Mouse (Mus musculus) MEL (cell line): ENCODE measurements around the gene Rbm38. TPM values are rescaled to one million over a fixed set of nuclear protein-coding genes. Genes with fewer than 3 reads are reported as not detected.

Experiments used
- DNase-seq: peaks from one replicate; pipeline ENCODE4 v3.0.0; 2011; ENCODE audit warnings: low read depth, low spot score
- H3K27ac ChIP-seq: 2 replicates; pipeline ENCODE4 v1.5.1; 2012; ENCODE audit warnings: low read depth, mild to moderate bottlenecking, control low read depth, low read length, moderate library complexity; ENCODE audit not compliant: control insufficient read depth
- H3K27me3 ChIP-seq, 2 experiments: fragments of 150-350 bp in 1 of 2; sonication (generic) in 1 of 2; 2 replicates each; pipeline ENCODE4 v1.6.1; 2012; ENCODE audit warnings: low read length in 2 of 2, mild to moderate bottlenecking in 2 of 2, improper control_type of control experiment in 1 of 2, moderate library complexity in 1 of 2; ENCODE audit not compliant: insufficient read depth in 2 of 2, control insufficient read depth in 1 of 2
- H3K36me3 ChIP-seq, 2 experiments: 2 replicates each; pipeline ENCODE4 v1.6.1; 2012 to 2014; ENCODE audit warnings: low read length in 2 of 2, improper control_type of control experiment in 1 of 2, inconsistent platforms in 1 of 2, mild to moderate bottlenecking in 1 of 2; ENCODE audit not compliant: insufficient read depth in 2 of 2, control insufficient read depth in 1 of 2
- H3K4me1 ChIP-seq, 2 experiments: fragments of 150-350 bp in 1 of 2; sonication (generic) in 1 of 2; 2 replicates each; pipeline ENCODE4 v1.6.1; 2012; ENCODE audit warnings: low read length in 2 of 2, improper control_type of control experiment in 1 of 2, mild to moderate bottlenecking in 1 of 2; ENCODE audit not compliant: insufficient read depth in 2 of 2, control insufficient read depth in 1 of 2
- H3K4me3 ChIP-seq, 2 experiments: fragments of 150-350 bp in 1 of 2; sonication (generic) in 1 of 2; 2 replicates each; pipeline ENCODE4 v1.5.1; 2012; ENCODE audit warnings: low read depth in 2 of 2, low read length in 2 of 2, mild to moderate bottlenecking in 2 of 2, moderate library complexity in 2 of 2, control low read depth in 1 of 2, improper control_type of control experiment in 1 of 2; ENCODE audit not compliant: control insufficient read depth in 1 of 2, insufficient read depth in 1 of 2
- H3K79me2 ChIP-seq: 2 replicates; pipeline ENCODE4 v1.6.1; 2012; ENCODE audit warnings: mild to moderate bottlenecking, low read length, moderate library complexity; ENCODE audit not compliant: control insufficient read depth, poor library complexity, insufficient read depth
- H3K9ac ChIP-seq: 2 replicates; pipeline ENCODE4 v1.6.1; 2012; ENCODE audit warnings: low read depth, mild to moderate bottlenecking, control low read depth, low read length, moderate library complexity; ENCODE audit not compliant: control insufficient read depth, poor library complexity, severe bottlenecking
- H3K9me3 ChIP-seq: fragments of 150-350 bp; sonication (generic); replicated peaks from 2 replicates; pipeline ENCODE4 v1.6.1; 2012; ENCODE audit warnings: mild to moderate bottlenecking, low read length, improper control_type of control experiment, moderate library complexity; ENCODE audit not compliant: insufficient read depth
- BHLHE40 ChIP-seq: IDR thresholded peaks from 2 replicates; pipeline ENCODE4 v1.6.1; 2012; ENCODE audit warnings: low read depth, mild to moderate bottlenecking, inconsistent platforms, low read length, improper control_type of control experiment, borderline replicate concordance
- CHD2 ChIP-seq: IDR thresholded peaks from 2 replicates; pipeline ENCODE4 v1.6.1; 2011; ENCODE audit warnings: low read length, improper control_type of control experiment
- EP300 ChIP-seq, 2 experiments: IDR thresholded peaks; 2 replicates each; pipeline ENCODE4 v1.6.1; 2011; ENCODE audit warnings: improper control_type of control experiment in 2 of 2, low read length in 2 of 2, low read depth in 1 of 2, mild to moderate bottlenecking in 1 of 2
- ETS1 ChIP-seq: IDR thresholded peaks from 2 replicates; pipeline ENCODE4 v1.6.1; 2012; ENCODE audit warnings: low read depth, mild to moderate bottlenecking, inconsistent platforms, low read length, improper control_type of control experiment, moderate library complexity
- GATA1 ChIP-seq: IDR thresholded peaks from 2 replicates; pipeline ENCODE4 v1.6.1; 2011; ENCODE audit warnings: low read depth, low read length, improper control_type of control experiment
- HCFC1 ChIP-seq: IDR thresholded peaks from 2 replicates; pipeline ENCODE4 v1.6.1; 2012; ENCODE audit warnings: low read depth, mild to moderate bottlenecking, inconsistent platforms, low read length, improper control_type of control experiment, moderate library complexity
- JUND ChIP-seq: IDR thresholded peaks from 2 replicates; pipeline ENCODE4 v1.6.1; 2011; ENCODE audit warnings: low read depth, mild to moderate bottlenecking, improper control_type of control experiment, low read length
- MAFK ChIP-seq: IDR thresholded peaks from 2 replicates; pipeline ENCODE4 v1.6.1; 2011; ENCODE audit warnings: low read depth, mild to moderate bottlenecking, low read length, improper control_type of control experiment, borderline replicate concordance
- MAX ChIP-seq: IDR thresholded peaks from 2 replicates; pipeline ENCODE4 v1.6.1; 2011; ENCODE audit warnings: low read length, improper control_type of control experiment
- MAZ ChIP-seq: IDR thresholded peaks from 2 replicates; pipeline ENCODE4 v1.6.1; 2012; ENCODE audit warnings: low read depth, mild to moderate bottlenecking, inconsistent platforms, low read length, improper control_type of control experiment
- MXI1 ChIP-seq: IDR thresholded peaks from 2 replicates; pipeline ENCODE4 v1.6.1; 2011; ENCODE audit warnings: mild to moderate bottlenecking, low read depth, low read length, improper control_type of control experiment
- MYB ChIP-seq: IDR thresholded peaks from 2 replicates; pipeline ENCODE4 v1.6.1; 2011; ENCODE audit warnings: mild to moderate bottlenecking, low read depth, low read length, improper control_type of control experiment
- MYC ChIP-seq: IDR thresholded peaks from 2 replicates; pipeline ENCODE4 v1.6.1; 2011; ENCODE audit warnings: low read depth, mild to moderate bottlenecking, low read length, improper control_type of control experiment, moderate library complexity
- NRF1 ChIP-seq: IDR thresholded peaks from 2 replicates; pipeline ENCODE4 v1.6.1; 2014; ENCODE audit warnings: low read depth, mild to moderate bottlenecking, inconsistent platforms, low read length, improper control_type of control experiment, moderate library complexity; ENCODE audit not compliant: poor library complexity, insufficient read depth, severe bottlenecking
- POLR2A ChIP-seq, 2 experiments: IDR thresholded peaks; 2 replicates each; pipeline ENCODE4 v1.6.1; 2011 to 2012; ENCODE audit warnings: low read length in 2 of 2, mild to moderate bottlenecking in 2 of 2, control low read depth in 1 of 2, improper control_type of control experiment in 1 of 2, low read depth in 1 of 2, moderate library complexity in 1 of 2; ENCODE audit not compliant: control insufficient read depth in 1 of 2, insufficient read depth in 1 of 2, poor library complexity in 1 of 2
- POLR2AphosphoS5 ChIP-seq: IDR thresholded peaks from 2 replicates; pipeline ENCODE4 v1.6.1; 2012; ENCODE audit warnings: low read depth, borderline replicate concordance, mild to moderate bottlenecking, inconsistent platforms, low read length, moderate library complexity, mixed read lengths
- RAD21 ChIP-seq: IDR thresholded peaks from 2 replicates; pipeline ENCODE4 v1.6.1; 2011; ENCODE audit warnings: mild to moderate bottlenecking, low read depth, low read length, improper control_type of control experiment
- RCOR1 ChIP-seq: IDR thresholded peaks from 2 replicates; pipeline ENCODE4 v1.6.1; 2012; ENCODE audit warnings: low read depth, mild to moderate bottlenecking, inconsistent platforms, low read length, improper control_type of control experiment
- SMC3 ChIP-seq: IDR thresholded peaks from 2 replicates; pipeline ENCODE4 v1.6.1; 2011; ENCODE audit warnings: low read depth, low read length, improper control_type of control experiment
- TAL1 ChIP-seq: IDR thresholded peaks from 2 replicates; pipeline ENCODE4 v1.6.1; 2012; ENCODE audit warnings: mild to moderate bottlenecking, inconsistent platforms, low read length, moderate library complexity, mixed read lengths
- TBP ChIP-seq: IDR thresholded peaks from 2 replicates; pipeline ENCODE4 v1.8.0; 2011; ENCODE audit warnings: low read depth, low read length, improper control_type of control experiment
- TCF12 ChIP-seq: IDR thresholded peaks from 2 replicates; pipeline ENCODE4 v1.6.1; 2014; ENCODE audit warnings: low read depth, mild to moderate bottlenecking, inconsistent platforms, low read length, improper control_type of control experiment, moderate library complexity
- UBTF ChIP-seq: IDR thresholded peaks from 2 replicates; pipeline ENCODE4 v1.6.1; 2012; ENCODE audit warnings: low read depth, mild to moderate bottlenecking, inconsistent platforms, low read length, improper control_type of control experiment, moderate library complexity, borderline replicate concordance; ENCODE audit not compliant: insufficient read depth
- USF1 ChIP-seq: IDR thresholded peaks from 2 replicates; pipeline ENCODE4 v1.6.1; 2014; ENCODE audit warnings: low read depth, mild to moderate bottlenecking, inconsistent platforms, low read length, improper control_type of control experiment, moderate library complexity
- USF2 ChIP-seq, 2 experiments: IDR thresholded peaks; 2 replicates each; pipeline ENCODE4 v1.6.1; 2011 to 2012; ENCODE audit warnings: improper control_type of control experiment in 2 of 2, low read length in 2 of 2, borderline replicate concordance in 1 of 2, inconsistent platforms in 1 of 2, low read depth in 1 of 2, mild to moderate bottlenecking in 1 of 2; ENCODE audit not compliant: insufficient read depth in 1 of 2
- ZKSCAN1 ChIP-seq: IDR thresholded peaks from 2 replicates; pipeline ENCODE4 v1.6.1; 2012; ENCODE audit warnings: low read depth, mild to moderate bottlenecking, inconsistent platforms, low read length, improper control_type of control experiment, moderate library complexity
- ZNF384 ChIP-seq: IDR thresholded peaks from 2 replicates; pipeline ENCODE4 v1.6.1; 2012; ENCODE audit warnings: low read depth, mild to moderate bottlenecking, inconsistent platforms, low read length, improper control_type of control experiment
- polyA plus RNA-seq, 2 experiments: library from polyadenylated mRNA; stranded (reverse) in 1 of 2; unstranded in 1 of 2; fragments of >175 nt in 1 of 2; fragments of >200 nt in 1 of 2; gene quantifications; 2 replicates each; pipeline versions ENCODE4 v1.2.1 to v1.2.4; 2012; ENCODE audit warnings: low replicate concordance in 2 of 2, low read depth in 1 of 2; ENCODE audit not compliant: insufficient read length in 2 of 2, insufficient read depth in 1 of 2, missing spikeins in 1 of 2
- total RNA-seq: library from RNA; depleted of rRNA; stranded (reverse); fragments of 300-350 nt; gene quantifications from 2 replicates; pipeline ENCODE4 v1.2.3, GENCODE M21; 2012

Rbm38 gene
- total and polyA plus RNA-seq, 3 experiments, result 39.0 to 207 TPM; not detected in 1

DNA sequence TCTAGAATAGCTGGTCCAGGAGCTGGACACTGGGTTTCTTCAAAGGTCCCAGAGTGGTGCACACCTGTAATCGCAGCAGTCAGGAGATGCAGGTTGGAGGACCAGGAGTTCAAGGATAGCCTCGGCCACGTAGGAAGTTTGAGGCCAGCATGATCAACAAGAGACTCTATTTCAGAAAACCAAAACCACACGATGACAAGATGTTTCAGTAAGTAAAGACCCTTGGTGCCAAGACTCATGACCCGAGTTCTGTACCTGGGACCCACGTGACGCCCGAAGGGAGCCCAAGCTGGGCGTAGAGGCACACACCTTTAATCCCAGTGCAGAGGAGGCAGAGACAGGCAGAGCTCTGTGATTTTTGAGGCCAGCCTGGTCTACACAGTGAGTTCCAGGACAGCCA, 62.8 kb downstream of the Rbm38 start:
- Histone ChIP-seq H3K9ac (peak overlapping the region; percentile 49), H3K27ac (peak overlapping the region; percentile 69), H3K79me2 (no peaks in the 10 kb centered on the region; the same call in 1 of the 2 replicates), H3K27me3 (no peaks in the 10 kb centered on the region; a peak in 1 of 4 replicates), H3K36me3 (peaks cover 0 to 2% of the 10 kb centered on the region in 2 experiments; a peak in 1 of 4 replicates), H3K4me3 (peak overlapping the region in 1 of 2 experiments; percentile 45; a peak in 3 of 4 replicates), H3K4me1 (peaks cover 0 to 11% of the 10 kb centered on the region in 2 experiments; a peak in 2 of 4 replicates), H3K9me3 (no peaks in the 10 kb centered on the region)
- no peak for DNase-seq
- TF ChIP-seq ZKSCAN1 (no peak), UBTF (no peak), USF1 (0 out of 2 replicates have a peak, but pooled peaks have one; percentile 33), SMC3 (no peak)

DNA sequence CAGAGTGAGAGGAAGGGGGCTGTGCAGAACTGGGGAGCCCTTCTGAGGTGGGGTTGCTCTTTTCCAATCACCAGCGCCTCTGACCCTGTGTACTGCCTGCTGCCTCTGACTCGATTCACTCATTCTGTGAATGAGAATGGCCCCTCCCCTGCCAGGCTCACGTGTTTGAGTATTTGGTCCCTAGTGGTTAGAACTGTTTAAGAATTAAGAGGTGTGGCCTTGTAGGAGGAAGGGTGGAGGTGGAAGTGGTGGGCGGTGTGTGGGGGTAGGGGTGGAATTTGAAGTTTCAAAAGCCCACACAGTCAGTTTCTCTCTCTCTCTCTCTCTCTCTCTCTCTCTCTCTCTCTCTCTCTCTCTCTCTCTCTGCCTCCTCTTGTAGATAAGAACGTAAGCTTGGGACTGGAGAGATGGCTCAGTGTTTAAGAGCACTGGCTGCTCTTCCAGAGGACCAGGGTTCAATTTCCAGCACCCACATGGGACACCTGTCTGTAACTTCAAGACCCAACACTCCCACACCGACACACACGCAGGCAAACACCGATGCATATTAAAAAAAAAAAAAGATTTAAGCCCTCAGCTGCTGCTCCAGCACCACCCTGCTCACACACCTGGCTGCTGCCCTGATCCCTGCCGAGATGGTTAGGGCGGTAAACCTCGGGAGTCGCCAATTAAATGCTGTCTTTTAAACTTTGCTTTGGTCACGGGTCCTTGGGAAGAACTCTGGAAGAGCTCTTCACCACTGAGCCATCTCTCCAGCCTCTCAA, 63.6 kb downstream of the Rbm38 start:
- DNase-seq, result peak; percentile 96
- Histone ChIP-seq H3K4me3 (peak overlapping the region; percentile 40 to 45), H3K79me2 (no peaks in the 10 kb centered on the region; the same call in 1 of the 2 replicates), H3K4me1 (peaks cover 0 to 11% of the 10 kb centered on the region in 2 experiments; a peak in 2 of 4 replicates), H3K9ac (peak overlapping the region; percentile 49), H3K9me3 (no peaks in the 10 kb centered on the region), H3K27ac (peak overlapping the region; percentile 69), H3K27me3 (no peaks in the 10 kb centered on the region; a peak in 1 of 4 replicates), H3K36me3 (peaks cover 0 to 2% of the 10 kb centered on the region in 2 experiments; a peak in 1 of 4 replicates)
- TF ChIP-seq EP300 (IDR thresholded peaks at IDR 0.05; ENCODE audit: low read depth in 1 of 2, low read length in 2 of 2), result peak; percentile 19 to 55; a peak in 1 of 4 replicates
- peak in 1 of 2 experiments; percentile 59; a peak in 1 of 4 replicates for TF ChIP-seq USF2 (IDR thresholded peaks at IDR 0.05; ENCODE audit: borderline replicate concordance in 1 of 2, insufficient read depth in 1 of 2, low read depth in 1 of 2, low read length in 2 of 2)
- TF ChIP-seq JUND, result peak; percentile 100
- peak; percentile 68; the same call in 1 of the 2 replicates for TF ChIP-seq TBP
- TF ChIP-seq RCOR1, result no peak
- no peak for TF ChIP-seq POLR2AphosphoS5
- peak; percentile 39; the same call in 1 of the 2 replicates for TF ChIP-seq BHLHE40
- 0 out of 2 replicates have a peak, but pooled peaks have one; percentile 6 for TF ChIP-seq GATA1
- peak; percentile 58; the same call in 1 of the 2 replicates for TF ChIP-seq MYC
- peak; percentile 45; the same call in 1 of the 2 replicates for TF ChIP-seq ETS1
- TF ChIP-seq POLR2A (IDR thresholded peaks at IDR 0.05; ENCODE audit: control insufficient read depth in 1 of 2, insufficient read depth in 1 of 2, low read depth in 1 of 2, low read length in 2 of 2, poor library complexity in 1 of 2), result peak in 1 of 2 experiments; percentile 71; a peak in 2 of 4 replicates
- no peak for TF ChIP-seq MYB
- peak; percentile 65; the same call in 1 of the 2 replicates for TF ChIP-seq MAX
- peak; percentile 46 for TF ChIP-seq MXI1
- peak; percentile 95 for TF ChIP-seq USF1
- no peak for TF ChIP-seq TAL1
- TF ChIP-seq NRF1, result no peak
- TF ChIP-seq TCF12, result no peak
- TF ChIP-seq MAZ, result peak; percentile 36; the same call in 1 of the 2 replicates
- peak; percentile 41 for TF ChIP-seq CHD2
- no peak for TF ChIP-seq RAD21
- 0 out of 2 replicates have a peak, but pooled peaks have one; percentile 15 for TF ChIP-seq ZNF384
- no peak for TF ChIP-seq UBTF
- no peak for TF ChIP-seq MAFK
- TF ChIP-seq HCFC1, result peak; percentile 68
- no peak for TF ChIP-seq ZKSCAN1
